ENCODE assay signal across 16 mouse cellular contexts in the genomic region with DNA sequence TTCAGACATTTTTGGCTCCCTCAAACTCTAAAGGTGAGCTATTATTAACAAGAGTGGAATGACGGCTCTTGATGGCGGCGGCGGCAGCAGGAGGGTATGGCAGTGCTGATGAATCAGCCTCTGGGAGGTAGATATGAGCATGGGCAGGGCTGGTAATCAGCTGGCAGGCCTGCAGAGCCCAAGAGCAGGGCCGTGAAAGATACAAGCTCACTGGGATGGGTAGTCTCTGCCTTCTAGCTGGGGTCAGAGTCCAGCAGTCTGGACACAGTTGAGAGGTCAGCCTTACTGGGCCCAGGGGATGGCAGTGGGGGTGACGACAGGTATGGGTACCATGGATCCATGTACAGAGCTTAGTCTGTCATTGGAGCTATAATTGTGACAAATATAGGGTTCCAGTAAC. TPM values are rescaled to one million over a fixed set of nuclear protein-coding genes. Genes with fewer than 3 reads are reported as not detected.
DNase-seq lines count a peak whose midpoint lies in the region; ATAC-seq lines count a peak whose summit lies in the region.
"Had no signal": no experiment of that assay in that cellular context is flagged by ENCODE, and none has a peak within 500 bp of the region (broad histone marks: within the 10 kb centered on the region; RNA-seq: fewer than 3 reads in every experiment).

No protein-coding gene starts in this region.

- no peak overlapping the region for H3K4me3 ChIP-seq in heart, embryonic 15.5 days
- H3K4me3 ChIP-seq in stomach, embryonic 15.5 days (replicated peaks) = no peak overlapping the region
- H3K4me3 ChIP-seq: hindbrain, embryonic 15.5 days; limb, embryonic 15.5 days; midbrain, embryonic 10.5 days; neural tube, embryonic 15.5 days had no signal

- no peaks in the 10 kb centered on the region for H3K27me3 ChIP-seq in heart, embryonic 15.5 days
- no peaks in the 10 kb centered on the region for H3K27me3 ChIP-seq in stomach, embryonic 15.5 days (replicated peaks)
- H3K27me3 ChIP-seq: hindbrain, embryonic 15.5 days; limb, embryonic 15.5 days; neural tube, embryonic 15.5 days had no signal

- 0 out of 2 replicates have a peak, but pooled peaks have one; percentile 37 for ATAC-seq in heart, embryonic 15.5 days (replicated peaks; ENCODE audit: insufficient number of reproducible peaks, insufficient read depth, low FRiP score, low read depth)
- no peak; the same call in 1 of the 2 replicates for ATAC-seq in stomach, embryonic 15.5 days (ENCODE audit: insufficient read depth, low FRiP score, low read depth)
- no peak for ATAC-seq in CD4-positive, CD25-positive, alpha-beta regulatory T cell, adult 4 months

- peaks cover 3% of the 10 kb centered on the region for H3K4me1 ChIP-seq in heart, embryonic 15.5 days (replicated peaks)
- H3K4me1 ChIP-seq in stomach, embryonic 15.5 days = no peaks in the 10 kb centered on the region
- H3K4me1 ChIP-seq: hindbrain, embryonic 15.5 days; limb, embryonic 15.5 days; neural tube, embryonic 15.5 days had no signal

- peaks cover 14% of the 10 kb centered on the region; the same call in 1 of the 2 replicates for H3K36me3 ChIP-seq in heart, embryonic 15.5 days
- 0 out of 2 replicates have a peak, but pooled peaks cover 8% of the 10 kb centered on the region for H3K36me3 ChIP-seq in stomach, embryonic 15.5 days

- H3K9ac ChIP-seq in heart, embryonic 15.5 days = no peak overlapping the region
- H3K9ac ChIP-seq in stomach, embryonic 15.5 days = no peak overlapping the region
- H3K9ac ChIP-seq: hindbrain, embryonic 15.5 days; limb, embryonic 15.5 days; neural tube, embryonic 15.5 days had no signal

- 52% methylated on average over 6 of the region's 6 CpGs for WGBS in heart, embryonic 15.5 days
- 74% methylated on average over 6 of the region's 6 CpGs for WGBS in stomach, embryonic 15.5 days

- H3K4me2 ChIP-seq in heart, embryonic 15.5 days = no peak overlapping the region
- no peak overlapping the region for H3K4me2 ChIP-seq in stomach, embryonic 15.5 days
- H3K4me2 ChIP-seq: hindbrain, embryonic 15.5 days; limb, embryonic 15.5 days; neural tube, embryonic 15.5 days had no signal

- no peak overlapping the region for H3K27ac ChIP-seq in heart, embryonic 15.5 days
- 0 out of 2 replicates have a peak overlapping the region, but pooled peaks have one; percentile 26 for H3K27ac ChIP-seq in stomach, embryonic 15.5 days
- H3K27ac ChIP-seq: hindbrain, embryonic 15.5 days; limb, embryonic 15.5 days; midbrain, embryonic 10.5 days; neural tube, embryonic 15.5 days had no signal

- intact Hi-C loops in heart, postnatal 10 days (cut with DNase I) = no loop called here

- no peaks in the 10 kb centered on the region for H3K9me3 ChIP-seq in heart, embryonic 15.5 days (replicated peaks)
- H3K9me3 ChIP-seq in stomach, embryonic 15.5 days = no peaks in the 10 kb centered on the region
- H3K9me3 ChIP-seq: hindbrain, embryonic 15.5 days; limb, embryonic 15.5 days; midbrain, embryonic 10.5 days; neural tube, embryonic 15.5 days had no signal

- no peak for DNase-seq in heart, adult 8-10 months (ENCODE audit: low spot score)
- DNase-seq in kidney, adult 18-20 months = peak; percentile 16
- peak; percentile 26 to 66 for DNase-seq in kidney, postnatal 25 days
- DNase-seq in urinary bladder, adult 2 months (ENCODE audit: low spot score) = no peak
- DNase-seq in heart, postnatal 10 days = no peak
- DNase-seq: B cell, adult 2 months; cerebellum, postnatal 14 days; thymus, postnatal 4 days had no signal

RNA-seq across cellular contexts. Expression of a gene that starts 24.0 kb away (rescaled TPM):
- polyA plus RNA-seq in heart, embryonic 15.5 days (2015; fragmentation: Nextera tagmentation; extraction: Ambion mirVana) = 0.26 and 0.38 TPM in 2 replicates
- total RNA-seq in heart, adult 8-10 months (2022) = 1 to 10 TPM in 3 of 4 experiments, under 1 TPM in 1; 0.98 to 2.0 (median 1.7) TPM
- 32.2 and 41.1 TPM in 2 replicates for polyA plus RNA-seq in stomach, embryonic 15.5 days (2015; fragmentation: Nextera tagmentation; extraction: Ambion mirVana)
- under 1 TPM; 0.23 to 0.33 TPM for polyA plus RNA-seq in CD4-positive, CD25-positive, alpha-beta regulatory T cell, adult 4 months (2017; shearing (Covaris generic))
- 0.07 and 0.10 TPM in 2 replicates for polyA plus RNA-seq in urinary bladder, adult 2 months (2012; rRNA removed)
- 1 to 10 TPM; 1.1 to 1.2 TPM for total RNA-seq in heart, postnatal 10 days (2021)
- polyA plus RNA-seq: spleen, adult 2 months had no signal

RNA-seq across cellular contexts. Expression of a gene that starts 41.9 kb away (rescaled TPM):
- 55.1 and 68.5 TPM in 2 replicates for polyA plus RNA-seq in heart, embryonic 15.5 days (2015; fragmentation: Nextera tagmentation; extraction: Ambion mirVana)
- 100 to 1,000 TPM; 115 to 130 (median 121) TPM for total RNA-seq in heart, adult 8-10 months (2022)
- 82.9 and 86.2 TPM in 2 replicates for polyA plus RNA-seq in stomach, embryonic 15.5 days (2015; fragmentation: Nextera tagmentation; extraction: Ambion mirVana)
- 10 to 100 TPM; 39.8 to 48.3 TPM for polyA plus RNA-seq in CD4-positive, CD25-positive, alpha-beta regulatory T cell, adult 4 months (2017; shearing (Covaris generic))
- 93.7 and 117 TPM in 2 replicates for polyA plus RNA-seq in urinary bladder, adult 2 months (2012; rRNA removed)
- 100 to 1,000 TPM; 117 to 122 TPM for total RNA-seq in heart, postnatal 10 days (2021)

RNA-seq across cellular contexts. Expression of a gene that starts 58.2 kb away (rescaled TPM):
- polyA plus RNA-seq in heart, embryonic 15.5 days (2015; fragmentation: Nextera tagmentation; extraction: Ambion mirVana) = 3.6 and 5.4 TPM in 2 replicates
- total RNA-seq in heart, adult 8-10 months (2022) = 1 to 10 TPM; 3.9 to 6.6 (median 5.1) TPM
- polyA plus RNA-seq in stomach, embryonic 15.5 days (2015; fragmentation: Nextera tagmentation; extraction: Ambion mirVana) = 6.1 and 6.6 TPM in 2 replicates
- 1 to 10 TPM in 1 of 2 experiments, under 1 TPM in 1; 0.78 to 4.0 TPM for polyA plus RNA-seq in CD4-positive, CD25-positive, alpha-beta regulatory T cell, adult 4 months (2017; shearing (Covaris generic))
- polyA plus RNA-seq in urinary bladder, adult 2 months (2012; rRNA removed) = 13.2 and 16.5 TPM in 2 replicates
- 1 to 10 TPM; 1.2 to 3.7 TPM for total RNA-seq in heart, postnatal 10 days (2021)

Comparison
In these comparisons a context has a peak if more than half of its experiments do, and no peak if none do; other contexts are left out.
1. DNase-seq: peak in kidney, adult 18-20 months (single experiment) and kidney, postnatal 25 days (2 of 2); none in heart, adult 8-10 months (single experiment), urinary bladder, adult 2 months (single experiment) and heart, postnatal 10 days (0 of 2).
2. RNA of a gene that starts 24.0 kb away (polyA plus RNA-seq): 32.2 to 41.1 TPM in stomach, embryonic 15.5 days; 0.23 to 0.33 TPM in CD4-positive, CD25-positive, alpha-beta regulatory T cell, adult 4 months, 0.26 to 0.38 TPM in heart, embryonic 15.5 days and 0.07 to 0.10 TPM in urinary bladder, adult 2 months; every median in the first group is over 10 times any median in the second.